Mouse (Mus musculus) frontal cortex, postnatal 10 days (tissue): ENCODE measurements around the gene Pfdn4.
"Not testable (repeated sequence)": the region's sequence is repeated elsewhere in the genome, so short reads cannot be mapped to it uniquely, and the experiment has no call there.

Experiments used
- DNase-seq, 2 experiments: peaks; one replicate each; pipeline ENCODE4 v3.0.0; 2022; ENCODE audit warnings: low spot score in 2 of 2, mixed read lengths in 1 of 2

Pfdn4 gene

DNA sequence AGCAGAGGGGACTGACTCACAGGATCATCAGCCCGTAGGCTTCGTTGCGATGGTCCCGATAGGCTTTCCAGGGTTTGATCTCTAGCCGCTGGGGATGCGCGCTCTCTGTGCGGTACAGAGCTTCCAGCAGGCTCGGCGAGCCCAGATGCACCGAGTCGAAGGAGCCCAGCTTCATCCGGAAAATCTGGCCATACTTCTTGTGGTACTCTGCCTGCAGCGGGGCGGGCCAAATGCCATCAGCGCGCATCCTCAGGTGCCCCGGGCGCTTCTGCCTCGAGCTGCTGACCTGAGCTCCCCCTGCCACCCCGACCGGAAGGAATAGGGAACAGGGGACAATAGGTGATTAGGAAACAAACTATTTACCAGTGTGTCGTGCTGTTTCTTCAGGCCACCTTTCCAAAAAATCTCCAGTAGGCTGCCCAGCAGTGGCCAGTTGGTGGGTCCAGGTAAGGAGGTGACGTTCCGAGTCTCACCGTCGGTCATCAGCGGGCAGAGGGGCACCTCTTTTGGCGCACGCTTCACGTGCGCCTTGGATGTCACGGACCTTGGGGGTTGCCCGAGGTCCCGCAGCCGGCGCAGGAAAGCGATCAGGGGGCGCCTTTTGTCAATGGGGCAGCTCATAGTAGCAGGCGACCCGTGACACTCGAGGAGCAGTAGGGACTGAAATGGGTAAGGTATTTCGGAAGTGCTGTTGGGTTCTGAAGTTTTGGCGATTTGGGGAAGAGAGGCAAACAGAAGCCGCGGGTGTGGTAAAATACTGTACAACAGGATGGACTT, at the start of gene Pfdn4:
TSS of gene Pfdn4 (plus strand) at position 275 of the 777 bp plus-strand sequence.
- DNase-seq = no peak

DNA sequence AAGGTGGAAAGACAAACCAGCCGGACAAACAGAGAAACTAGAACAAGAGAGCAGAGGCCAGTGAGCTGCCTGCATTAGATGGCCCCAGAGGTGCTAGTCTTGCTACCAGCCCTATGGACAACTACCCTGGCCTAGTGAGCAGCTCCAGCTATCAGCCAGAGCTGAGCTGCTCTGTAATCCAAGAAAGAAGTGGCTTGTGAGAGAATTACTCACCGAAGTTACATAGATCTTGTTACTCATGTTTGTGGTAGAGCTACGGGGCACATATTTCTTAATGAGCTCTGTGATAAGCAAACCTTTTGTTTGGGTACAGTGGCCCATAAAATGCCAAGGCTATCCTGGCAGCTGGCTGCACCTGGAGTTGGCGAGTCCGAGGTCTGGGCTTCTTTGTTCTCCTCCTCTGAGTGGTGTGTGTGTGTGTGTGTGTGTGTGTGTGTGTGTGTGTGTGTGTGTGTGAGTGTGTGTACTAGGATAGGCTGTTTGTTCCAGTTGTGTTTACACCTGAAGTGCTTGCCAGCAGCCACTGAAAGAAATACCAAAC, 49.3 kb upstream of the Pfdn4 start:
- no peak for DNase-seq

GRCm38 (mm10) chr2:170447651-170448050, 48.6 kb upstream of the Pfdn4 start:
- no peak for DNase-seq

- DNase-seq = peak in 1 of 2 experiments; percentile 73
Observed at GRCm38 (mm10) chr2:170450933-170451332, 45.3 kb upstream of the Pfdn4 start.

DNA sequence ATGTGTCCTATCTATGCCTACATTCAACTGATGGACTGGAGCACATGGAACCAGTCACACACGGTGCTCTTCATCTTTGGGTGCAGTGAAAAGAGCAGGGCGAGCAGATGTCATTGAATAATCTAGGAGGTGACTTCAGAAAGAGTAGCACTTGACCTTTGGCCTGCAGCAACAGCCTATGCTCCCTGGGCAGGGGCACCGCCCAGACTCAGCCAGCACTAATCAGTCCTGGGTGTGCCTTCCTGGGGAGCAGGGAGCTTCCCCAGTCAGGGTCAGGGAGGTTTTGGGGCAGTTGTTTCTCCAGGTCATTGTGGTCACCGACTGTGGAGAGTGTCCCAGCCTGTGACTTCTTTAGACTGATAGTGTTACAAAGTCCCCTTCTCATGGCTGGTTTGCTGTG, 42.4 kb upstream of the Pfdn4 start:
- not testable (repeated sequence) for DNase-seq

GRCm38 (mm10) chr2:170459183-170459582, 37.0 kb upstream of the Pfdn4 start:
- DNase-seq = no peak

- no peak for DNase-seq
Observed at GRCm38 (mm10) chr2:170459805-170460204, 36.4 kb upstream of the Pfdn4 start.

DNA sequence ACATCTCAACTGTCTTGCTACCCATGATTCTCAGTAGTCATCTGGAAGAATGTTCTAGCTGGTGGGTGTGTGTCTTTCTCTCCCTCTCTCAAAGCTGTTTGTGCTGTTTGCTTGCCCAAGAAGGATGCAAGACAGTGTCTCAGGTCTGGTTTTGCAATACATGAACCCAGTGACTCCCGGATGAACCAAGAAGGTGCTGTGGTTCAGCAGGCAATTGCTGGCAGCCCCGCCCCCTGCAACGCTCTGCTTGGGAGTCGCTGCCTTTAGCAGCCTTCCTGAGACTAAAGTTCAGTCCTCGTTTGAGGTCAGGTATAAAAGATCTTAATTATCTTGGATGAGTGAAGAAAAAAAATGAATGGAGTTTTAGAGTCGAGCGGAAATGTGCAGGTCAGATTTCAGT, 34.6 kb upstream of the Pfdn4 start:
- DNase-seq = no peak

GRCm38 (mm10) chr2:170464817-170465216, 31.4 kb upstream of the Pfdn4 start:
- DNase-seq = no peak

DNA sequence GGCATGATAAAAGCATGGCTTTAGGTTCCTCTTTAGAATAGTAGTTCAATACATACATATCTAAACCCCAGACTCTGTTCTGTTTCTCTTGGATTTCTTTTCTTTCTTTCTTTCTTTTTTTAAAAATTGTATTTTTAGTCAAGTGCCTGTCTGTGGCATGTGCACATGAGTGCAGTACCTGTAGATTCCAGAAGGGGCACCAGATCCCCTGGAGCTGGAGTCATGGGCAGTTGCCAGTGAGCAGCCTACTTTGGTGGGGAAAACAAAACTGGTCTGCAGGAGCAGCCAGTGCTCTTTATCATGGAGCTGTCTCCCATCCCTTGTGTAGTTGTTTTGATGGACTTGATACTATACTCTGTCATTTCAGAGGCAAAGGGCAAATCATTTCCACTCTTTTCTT, 28.2 kb upstream of the Pfdn4 start:
- DNase-seq = no peak

DNA sequence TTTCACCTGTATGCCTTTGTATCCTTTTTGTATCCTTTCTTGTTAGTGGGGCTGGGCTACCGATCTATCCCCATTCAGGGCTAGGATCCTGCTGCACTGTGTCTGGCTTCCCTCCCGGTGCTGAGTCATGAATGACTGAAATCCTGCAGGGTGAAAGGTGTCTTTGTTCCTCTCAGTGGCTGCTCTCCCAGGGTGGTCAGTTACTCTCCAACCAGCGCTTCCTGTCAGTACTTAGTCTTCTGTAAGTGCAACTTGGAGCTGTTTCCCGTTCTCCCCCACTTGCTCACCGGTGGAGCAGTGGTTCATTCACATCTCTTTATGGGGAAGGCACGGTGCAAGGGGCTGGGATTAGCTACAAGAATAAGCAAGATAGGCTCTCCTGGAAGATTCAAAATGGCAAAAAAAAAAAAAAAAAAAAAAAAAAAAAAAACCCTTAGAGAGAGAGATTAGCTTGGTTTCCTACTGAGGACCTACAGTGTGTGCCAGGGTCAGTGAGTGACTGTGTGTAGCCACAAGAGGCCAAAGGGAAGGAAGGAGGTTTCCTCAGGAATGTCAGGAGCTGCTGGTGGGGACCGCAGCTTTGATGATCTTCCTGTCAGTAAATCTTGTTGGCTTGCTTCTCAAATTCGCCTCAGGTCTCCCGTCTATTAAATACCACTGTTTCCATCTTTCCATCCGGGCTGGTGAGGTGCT, 26.5 kb upstream of the Pfdn4 start:
- peak in 1 of 2 experiments; percentile 16 for DNase-seq

DNA sequence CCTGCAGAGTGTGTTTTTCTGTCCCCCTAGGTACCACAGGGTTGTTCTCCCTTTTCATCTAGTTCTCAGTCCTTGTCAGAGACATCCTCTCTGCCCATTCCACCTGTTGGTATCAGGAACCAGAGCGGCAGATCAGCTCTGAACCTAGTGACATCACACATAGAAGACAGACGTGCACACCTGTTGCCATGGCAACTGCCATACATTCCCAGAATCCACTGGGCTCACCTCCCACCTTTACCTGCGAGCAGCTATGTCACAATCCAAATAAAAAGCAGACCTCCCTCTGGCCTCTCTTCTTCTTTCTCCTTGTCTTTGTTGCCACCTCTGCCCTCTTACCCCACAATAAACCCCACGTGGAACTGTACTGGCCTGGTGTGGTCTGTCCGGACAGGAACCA, 25.6 kb upstream of the Pfdn4 start:
- DNase-seq = no peak

- DNase-seq = no peak
Observed at GRCm38 (mm10) chr2:170474125-170474524, 22.1 kb upstream of the Pfdn4 start.

GRCm38 (mm10) chr2:170475164-170475563, 21.1 kb upstream of the Pfdn4 start:
- DNase-seq = no peak

- no peak for DNase-seq
Observed at GRCm38 (mm10) chr2:170476215-170476614, 20.0 kb upstream of the Pfdn4 start.

DNA sequence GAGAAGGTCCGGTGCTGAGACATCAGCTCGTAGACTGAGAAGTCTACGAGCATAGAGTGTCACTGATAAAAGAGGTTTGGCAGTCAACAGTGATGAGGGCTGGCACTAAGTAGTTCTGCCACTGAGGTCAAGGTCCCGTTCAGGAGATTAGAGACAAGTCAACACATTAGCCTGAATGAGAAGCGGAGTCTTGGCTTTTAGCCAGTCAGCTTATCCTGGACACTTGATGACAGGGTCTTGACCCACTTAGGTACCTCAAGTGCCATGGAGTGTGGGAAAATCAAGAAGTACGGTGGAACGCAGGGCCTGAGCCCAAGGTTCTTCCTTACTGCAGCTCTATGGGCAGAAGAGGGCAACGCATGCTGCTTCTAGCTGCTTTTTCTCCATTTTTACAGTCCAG, 19.6 kb upstream of the Pfdn4 start:
- DNase-seq = no peak

DNA sequence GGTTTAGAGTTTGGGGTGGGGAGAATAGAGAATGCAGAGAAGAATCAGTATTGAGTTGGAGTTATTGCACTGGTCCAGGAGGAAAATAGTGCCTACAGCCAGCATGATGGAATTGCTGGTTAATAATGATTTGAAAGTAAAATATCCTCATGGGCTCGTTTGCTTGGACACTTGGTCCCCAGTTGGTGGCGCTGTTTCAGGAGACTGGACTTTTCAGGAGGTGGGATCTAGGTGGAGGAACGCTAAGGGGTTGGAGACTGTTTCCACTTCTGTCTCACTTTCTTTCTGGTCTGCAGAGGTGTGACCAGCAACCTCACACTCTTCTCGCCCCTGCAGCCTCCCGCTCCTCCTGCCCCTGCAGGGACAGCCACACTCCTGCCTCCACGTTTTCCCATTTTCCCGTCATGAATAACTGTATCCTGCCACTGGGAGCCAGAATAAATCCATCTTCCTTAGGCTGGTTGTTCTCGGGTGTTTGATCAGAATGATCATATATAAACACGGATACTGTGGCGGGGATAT, 14.1 kb upstream of the Pfdn4 start:
- DNase-seq = no peak

DNA sequence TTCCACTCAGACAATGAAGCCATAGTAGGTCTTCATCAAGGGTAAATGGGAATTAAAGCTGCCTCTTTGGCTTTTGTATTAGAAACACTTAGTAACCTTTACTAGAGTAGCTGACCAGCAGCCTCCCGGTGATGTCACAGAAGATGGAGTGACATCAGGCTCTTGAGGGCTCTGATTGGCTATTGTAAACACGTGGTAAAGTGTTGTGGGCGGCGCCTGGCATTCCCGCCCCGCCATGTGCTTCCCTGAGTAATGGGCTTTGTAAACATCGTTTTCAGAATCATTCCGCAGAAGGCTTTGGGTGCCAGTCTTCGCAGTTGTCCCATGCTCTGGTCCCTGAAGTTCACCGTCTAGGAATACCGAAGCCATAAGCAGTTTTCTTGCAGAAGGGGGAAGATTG, 12.3 kb upstream of the Pfdn4 start:
- no peak for DNase-seq

DNA sequence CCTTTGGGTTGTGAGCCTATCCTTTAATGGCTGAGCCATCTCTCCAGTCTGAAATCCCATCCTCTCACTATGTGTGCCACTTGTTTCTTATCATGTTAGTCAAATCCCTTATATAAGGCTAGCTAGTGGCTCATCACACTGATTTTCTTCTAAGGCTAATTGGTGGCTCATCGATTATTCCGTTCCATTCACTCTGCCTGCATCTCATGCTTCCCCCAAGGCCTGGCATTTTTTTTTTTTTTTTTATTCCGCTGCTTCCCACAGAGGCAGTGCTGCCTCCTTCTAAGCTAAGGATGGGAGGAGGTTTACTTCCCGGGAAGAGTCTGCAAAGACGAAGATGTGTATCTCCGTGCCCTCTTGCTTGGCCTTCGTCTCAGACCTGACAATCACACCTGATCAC, 9.0 kb upstream of the Pfdn4 start:
- DNase-seq = no peak

- DNase-seq = no peak
Observed at GRCm38 (mm10) chr2:170487890-170488502, 8.2 kb upstream of the Pfdn4 start.

DNA sequence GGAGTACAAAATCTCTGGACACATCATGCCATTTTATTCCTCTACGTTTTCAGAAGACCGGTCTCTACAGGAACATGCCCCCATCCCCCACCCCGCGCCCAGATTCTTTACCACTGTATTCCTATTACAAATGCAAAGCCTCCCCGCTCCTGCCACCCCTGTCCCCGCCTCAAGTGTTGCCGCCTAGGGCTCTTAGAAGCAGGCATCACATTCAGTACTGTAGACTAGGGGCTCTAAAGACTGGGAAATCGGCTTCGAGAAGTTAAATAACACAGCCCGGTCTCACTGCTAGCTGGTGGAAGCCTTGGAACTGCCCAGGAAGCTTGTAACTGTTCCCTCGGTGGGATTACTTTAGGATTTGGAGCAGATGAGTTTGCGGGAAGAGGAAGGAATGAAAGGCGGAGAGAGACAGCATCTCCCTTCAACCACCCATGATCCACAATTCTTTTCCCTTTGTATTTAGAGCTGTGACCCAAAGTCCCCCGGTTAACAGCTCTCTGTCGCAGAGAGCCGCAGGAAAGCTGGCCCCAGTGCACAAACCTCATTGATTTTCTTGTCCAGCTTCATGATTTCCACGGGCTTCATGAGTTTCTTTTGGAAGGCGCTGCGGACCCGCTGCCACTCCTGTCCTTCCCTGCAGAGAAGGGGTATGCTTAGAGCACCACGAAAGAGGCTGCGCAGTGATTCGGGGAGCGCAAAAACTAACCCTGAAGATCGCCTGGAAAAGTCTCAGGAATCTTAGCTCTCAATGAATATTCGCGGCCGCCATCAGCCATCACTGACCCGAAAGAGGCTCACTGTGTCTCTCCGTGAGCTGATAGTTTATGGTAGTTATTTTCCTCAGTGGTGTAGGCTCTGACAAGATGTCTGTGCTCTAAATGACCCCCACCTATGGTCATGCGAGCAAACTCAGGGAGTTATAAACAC, 1.2 kb upstream of the Pfdn4 start:
- DNase-seq = no peak
